Mouse (Mus musculus) bone marrow macrophage, adult 2 months (primary cell): ENCODE measurements around the gene Myh6. TPM values are rescaled to one million over a fixed set of nuclear protein-coding genes. Genes with fewer than 3 reads are reported as not detected.

ENCODE experiments used
- H3K27ac ChIP-seq: 2 replicates; pipeline ENCODE4 v1.5.1; 2012; ENCODE audit warnings: low read depth, low read length; ENCODE audit not compliant: insufficient read depth
- H3K4me1 ChIP-seq: 2 replicates; pipeline ENCODE4 v1.6.1; 2012; ENCODE audit warnings: low read length; ENCODE audit not compliant: control insufficient read depth, insufficient read depth
- H3K4me3 ChIP-seq: 2 replicates; pipeline ENCODE4 v1.5.1; 2012; ENCODE audit warnings: mild to moderate bottlenecking, low read length, moderate library complexity; ENCODE audit not compliant: insufficient read depth
- CTCF ChIP-seq: IDR thresholded peaks from 2 replicates; pipeline ENCODE4 v1.5.1; 2012; ENCODE audit warnings: low read depth, mild to moderate bottlenecking, low read length, moderate library complexity
- POLR2A ChIP-seq: IDR thresholded peaks from 2 replicates; pipeline ENCODE4 v1.6.1; 2012; ENCODE audit warnings: mild to moderate bottlenecking, low read depth, low read length, borderline replicate concordance
- polyA plus RNA-seq: library from polyadenylated mRNA; stranded (reverse); fragments of >200 nt; gene quantifications from 2 replicates; pipeline ENCODE4 v1.2.4, GENCODE M21; 2012; ENCODE audit not compliant: missing spikeins, insufficient read depth, insufficient read length

The Myh6 gene
- polyA plus RNA-seq, 1 experiment, result not detected

- TF ChIP-seq CTCF, result no peak
- no peak for TF ChIP-seq POLR2A
- H3K27ac ChIP-seq, result no peak overlapping the region
- no peaks in the 10 kb centered on the region for H3K4me1 ChIP-seq
- no peak overlapping the region for H3K4me3 ChIP-seq
Observed at GRCm38 (mm10) chr14:54945975-54946704, 20.6 kb downstream of the Myh6 start.

DNA sequence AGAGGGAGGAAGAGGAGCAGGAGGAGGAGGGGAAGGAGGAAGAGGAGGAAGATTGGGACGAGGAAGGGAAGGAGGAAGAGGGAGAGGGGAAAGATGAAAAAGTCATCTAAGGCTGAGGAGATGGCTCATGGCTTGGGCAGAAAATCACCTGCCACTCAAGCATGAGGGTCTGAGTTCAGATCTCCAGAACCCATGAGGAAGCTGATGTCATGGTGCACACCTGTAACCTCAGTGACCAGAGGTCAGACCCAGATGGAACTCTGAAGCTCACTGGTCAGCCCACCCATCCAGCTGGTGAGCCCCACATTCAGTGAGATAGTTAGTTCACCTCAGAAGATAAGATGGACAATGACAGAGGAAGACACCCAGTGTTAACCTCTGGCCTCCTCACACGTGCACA is 21.8 kb downstream of the Myh6 start:
- Histone ChIP-seq H3K4me1 (no peaks in the 10 kb centered on the region), H3K27ac (no peak overlapping the region), H3K4me3 (no peak overlapping the region)
- TF ChIP-seq POLR2A (no peak), CTCF (no peak)

DNA sequence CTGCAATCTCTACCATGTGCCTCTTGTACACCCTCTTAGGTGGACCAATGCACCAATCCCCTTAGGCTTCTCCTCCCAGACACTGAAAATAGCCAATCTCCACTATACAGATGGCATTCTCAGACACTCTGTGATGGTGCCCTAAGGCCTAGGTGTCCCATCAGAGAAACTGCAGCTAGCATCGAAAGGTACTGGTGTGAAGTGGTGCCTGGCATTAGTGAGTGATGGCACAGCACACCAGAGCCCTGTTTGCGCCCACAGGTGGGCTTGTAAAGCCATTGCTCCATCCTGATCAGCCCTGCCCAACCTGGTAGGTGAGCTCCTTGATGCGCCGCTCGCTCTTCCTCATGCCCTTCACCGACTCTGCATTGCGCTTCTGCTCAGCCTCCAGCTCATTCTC is 22.8 kb downstream of the Myh6 start:
- Histone ChIP-seq H3K4me1 (no peaks in the 10 kb centered on the region), H3K27ac (no peak overlapping the region)
- TF ChIP-seq CTCF, result no peak

GRCm38 (mm10) chr14:54942479-54942878 is 24.2 kb downstream of the Myh6 start:
- TF ChIP-seq CTCF (no peak), POLR2A (no peak)
- no peak overlapping the region for H3K27ac ChIP-seq
- no peak overlapping the region for H3K4me3 ChIP-seq
- H3K4me1 ChIP-seq, result no peaks in the 10 kb centered on the region

More for the DNA sequence above, 22.8 kb downstream of the Myh6 start:
- H3K4me3 ChIP-seq, result no peak overlapping the region

- no peak overlapping the region for H3K4me3 ChIP-seq
- TF ChIP-seq CTCF (no peak), POLR2A (no peak)
- no peak overlapping the region for H3K27ac ChIP-seq
- H3K4me1 ChIP-seq, result no peaks in the 10 kb centered on the region
Observed at GRCm38 (mm10) chr14:54941024-54941978, 25.4 kb downstream of the Myh6 start.

GRCm38 (mm10) chr14:54940176-54940530 is 26.6 kb downstream of the Myh6 start:
- H3K27ac ChIP-seq, result no peak overlapping the region
- H3K4me3 ChIP-seq, result no peak overlapping the region
- no peaks in the 10 kb centered on the region for H3K4me1 ChIP-seq
- TF ChIP-seq CTCF (no peak), POLR2A (no peak)

GRCm38 (mm10) chr14:54939434-54940175 is 27.1 kb downstream of the Myh6 start:
- Histone ChIP-seq H3K4me3 (no peak overlapping the region), H3K4me1 (no peaks in the 10 kb centered on the region), H3K27ac (no peak overlapping the region)
- TF ChIP-seq CTCF, result peak; percentile 92
- no peak for TF ChIP-seq POLR2A

DNA sequence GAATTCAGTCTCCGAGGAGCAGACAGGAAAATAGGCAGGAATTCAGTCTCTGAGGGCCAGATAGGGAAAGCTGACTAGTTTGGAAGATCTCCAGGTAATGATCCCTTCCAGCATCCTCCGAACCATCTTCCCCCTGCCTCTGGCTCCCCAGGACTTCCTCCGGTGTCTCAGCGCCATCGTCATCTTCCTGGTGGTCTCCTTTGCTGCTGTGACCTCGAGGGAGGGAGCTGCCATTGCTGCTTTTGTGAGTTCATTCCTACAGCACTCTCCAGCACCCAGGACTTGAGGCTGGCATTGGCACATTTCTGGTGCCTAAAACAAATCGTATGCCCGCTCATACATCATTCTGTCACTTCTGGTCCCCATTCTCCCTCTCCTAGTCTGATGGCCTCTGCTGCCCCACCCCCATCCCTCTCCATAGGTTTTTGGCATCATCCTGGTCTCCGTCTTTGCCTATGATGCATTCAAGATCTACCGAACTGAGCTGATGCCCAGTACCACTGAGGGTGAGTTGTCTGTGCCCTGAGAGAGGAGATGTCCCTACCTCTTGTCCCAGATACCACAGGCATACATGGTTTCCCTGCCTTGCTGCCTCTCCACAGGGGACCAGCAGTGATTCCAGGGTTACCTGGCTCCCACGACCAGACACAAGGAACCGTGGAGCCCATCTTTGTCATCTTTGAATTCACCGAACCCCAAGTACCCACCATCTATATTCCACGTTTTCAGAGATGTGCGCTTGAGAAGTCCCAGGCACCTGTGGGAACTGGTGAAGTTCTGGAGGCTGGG is 28.1 kb downstream of the Myh6 start:
- Histone ChIP-seq H3K4me3 (no peak overlapping the region), H3K4me1 (no peaks in the 10 kb centered on the region), H3K27ac (no peak overlapping the region)
- TF ChIP-seq CTCF (no peak), POLR2A (no peak)
